Mouse (Mus musculus) cerebellum, adult 11 months (tissue): ENCODE data around the gene Apol6.

ENCODE experiments used
- DNase-seq: peaks from one replicate; pipeline ENCODE4 v3.0.0; 2022

Gene Apol6

DNA sequence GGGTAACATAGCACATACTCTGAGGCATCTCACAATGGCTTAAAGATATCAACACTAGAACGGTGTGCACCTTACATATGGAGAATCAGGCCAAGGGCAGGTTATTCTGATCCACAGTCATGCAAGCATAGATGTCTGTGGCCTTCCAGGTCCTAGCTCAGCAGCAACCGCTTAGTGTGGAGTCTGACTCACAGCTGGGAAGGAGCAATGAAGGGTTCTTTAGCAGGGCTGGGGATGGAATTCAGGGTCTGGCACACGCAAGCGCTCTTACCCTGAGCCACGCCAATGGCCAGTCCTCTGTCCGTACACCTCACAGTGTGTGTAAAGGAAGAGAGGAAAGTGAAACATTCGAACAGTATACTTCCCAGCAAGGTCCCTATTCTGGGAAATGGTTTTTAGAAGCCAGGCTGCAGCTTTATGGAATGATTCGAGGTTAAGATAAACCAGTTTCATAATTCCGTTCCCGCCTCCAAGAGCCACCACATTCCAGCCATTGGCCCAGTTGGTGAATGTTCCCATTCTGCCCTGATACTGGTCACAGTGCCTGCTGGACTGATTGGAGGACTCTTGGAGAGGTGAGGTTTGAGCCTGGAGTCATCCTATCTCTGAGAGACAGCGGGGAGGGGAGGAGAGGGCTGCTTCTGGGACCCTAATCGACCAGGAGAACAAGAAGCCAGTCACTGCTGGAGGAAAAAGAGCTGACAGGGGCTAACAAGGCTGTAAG, at the start of gene Apol6:
Apol6 (plus strand) TSS at position 133 of the 724 bp plus-strand sequence.
- DNase-seq, result no peak

DNA sequence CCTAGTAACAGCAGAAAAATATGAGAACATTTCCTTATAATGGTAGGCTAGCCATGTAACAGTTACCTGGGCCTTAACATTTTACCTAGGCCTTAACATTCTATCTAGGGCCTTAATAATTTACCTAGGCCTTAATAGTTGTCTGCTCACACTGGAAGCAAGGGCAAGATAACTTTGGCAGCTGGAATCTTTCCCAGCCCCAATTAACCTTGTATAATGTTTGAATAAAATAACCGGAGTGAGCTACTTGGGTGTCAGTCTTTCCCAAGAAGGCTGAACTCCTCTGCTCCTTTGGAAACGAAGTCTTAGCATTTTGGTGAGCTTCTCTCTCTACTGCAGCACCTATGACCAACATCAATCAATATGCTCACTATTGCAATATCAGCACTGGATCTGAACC, 46.5 kb upstream of the Apol6 start:
- DNase-seq, result no peak

DNA sequence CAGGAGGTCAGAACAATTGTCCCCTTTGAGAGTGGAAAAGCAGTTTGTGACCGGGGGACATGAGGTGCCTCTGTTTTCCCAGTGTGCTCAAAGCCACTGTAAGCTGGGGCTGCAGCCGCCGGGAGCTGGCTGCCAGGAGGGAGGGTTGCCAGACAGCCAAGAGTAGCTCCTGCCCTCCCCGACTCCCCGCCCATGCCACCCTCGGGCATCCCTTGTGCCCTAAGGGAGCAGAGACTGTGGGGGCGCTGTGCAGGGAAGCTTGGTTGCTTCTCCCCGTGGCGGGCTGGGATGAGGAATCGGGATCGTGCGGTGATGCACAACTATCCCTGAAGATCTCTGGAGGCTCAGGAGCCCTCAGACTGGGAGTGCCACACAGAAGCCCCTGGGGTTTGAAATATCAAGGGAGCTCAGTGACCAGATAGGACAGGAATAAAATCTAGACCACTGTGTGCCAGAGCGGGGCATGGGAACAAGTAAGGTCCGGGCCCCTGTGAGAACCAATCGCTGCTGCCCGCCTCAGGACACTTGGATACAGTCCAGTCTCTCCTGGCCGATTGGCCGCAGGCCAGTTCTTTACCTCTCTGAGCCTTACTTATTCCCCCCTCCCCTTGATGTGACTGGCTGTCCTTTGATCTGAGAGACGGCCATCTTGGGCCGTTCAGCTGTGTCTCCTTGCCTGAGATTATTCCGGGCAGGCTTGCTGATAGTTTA, 45.5 kb upstream of the Apol6 start:
- DNase-seq, result no peak

DNA sequence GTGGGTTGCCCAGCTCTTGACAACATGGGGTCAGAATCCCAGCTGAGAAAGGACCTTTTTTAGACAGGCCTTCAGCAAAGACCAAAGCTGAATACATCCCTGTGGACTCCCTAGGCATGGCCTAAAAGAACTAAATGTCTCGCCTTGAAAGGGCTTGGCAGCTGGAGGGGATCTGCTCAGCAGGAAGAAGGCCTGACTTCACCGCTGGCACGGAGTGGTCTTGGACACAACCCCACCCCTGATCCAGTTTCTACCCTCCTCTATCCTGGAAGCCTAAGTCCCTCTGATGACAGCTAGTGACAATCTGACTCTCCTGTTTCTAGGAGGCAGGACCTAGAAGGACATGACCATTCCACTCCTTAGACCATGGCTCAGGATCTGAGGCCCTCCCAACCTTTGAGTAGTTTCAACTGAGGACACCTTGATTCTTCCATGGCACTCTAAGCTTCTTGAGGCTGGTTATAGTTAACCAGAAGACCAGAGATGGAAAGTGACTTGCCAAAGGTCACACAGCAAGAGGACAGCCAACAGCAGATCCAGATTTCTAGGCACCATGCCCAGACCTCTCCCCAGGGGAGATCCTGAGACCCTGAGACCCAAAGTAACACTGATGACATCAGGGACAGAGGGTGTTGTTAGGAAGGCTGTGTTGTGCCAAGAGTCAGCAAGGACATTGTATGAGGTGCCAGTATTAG, 41.2 kb upstream of the Apol6 start:
- no peak for DNase-seq

DNA sequence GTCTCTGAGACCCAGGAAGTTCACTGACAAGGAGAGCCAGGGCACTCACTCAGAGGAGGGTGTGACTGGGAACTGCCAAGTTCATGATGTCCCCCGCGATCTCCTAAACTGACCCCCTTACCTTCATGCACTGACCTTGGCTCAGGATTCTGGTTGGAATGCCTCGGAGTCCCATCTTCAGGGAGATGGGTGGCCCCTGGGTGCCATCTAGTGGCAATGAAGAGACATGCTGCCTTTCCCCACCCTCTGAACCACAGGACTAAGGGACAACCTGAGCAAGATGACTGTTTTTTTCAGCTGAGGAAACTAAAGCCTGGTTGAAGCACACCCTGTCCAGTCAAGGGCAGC, 40.7 kb upstream of the Apol6 start:
- peak; percentile 49 for DNase-seq

- DNase-seq, result no peak
These were observed 35.7 kb upstream of the Apol6 start for GRCm38 (mm10) chr15:77008851-77009250.

DNA sequence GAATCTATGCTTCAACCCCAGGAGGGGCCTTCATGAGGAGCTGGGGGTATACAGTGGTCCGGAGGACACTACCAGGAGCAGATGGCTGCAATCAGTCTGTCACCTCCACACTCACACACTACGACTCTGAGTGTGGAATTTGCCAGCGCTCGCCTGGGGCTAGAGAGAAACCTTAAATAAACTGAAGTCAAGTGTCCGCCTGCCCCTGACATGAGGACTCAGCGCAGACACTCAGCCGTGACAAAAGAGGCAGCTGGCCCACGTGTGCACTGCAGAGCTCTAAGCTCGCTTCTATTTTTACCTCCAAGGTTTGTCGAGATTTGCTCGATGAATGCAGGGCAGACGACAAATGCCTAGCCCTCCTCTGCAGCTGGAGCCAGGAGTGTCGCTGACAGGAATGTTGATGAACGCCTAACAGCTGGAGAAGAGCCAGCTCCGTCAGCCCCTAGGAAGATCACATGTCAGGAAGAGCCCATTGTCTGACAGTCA, 30.7 kb upstream of the Apol6 start:
- DNase-seq, result no peak

DNA sequence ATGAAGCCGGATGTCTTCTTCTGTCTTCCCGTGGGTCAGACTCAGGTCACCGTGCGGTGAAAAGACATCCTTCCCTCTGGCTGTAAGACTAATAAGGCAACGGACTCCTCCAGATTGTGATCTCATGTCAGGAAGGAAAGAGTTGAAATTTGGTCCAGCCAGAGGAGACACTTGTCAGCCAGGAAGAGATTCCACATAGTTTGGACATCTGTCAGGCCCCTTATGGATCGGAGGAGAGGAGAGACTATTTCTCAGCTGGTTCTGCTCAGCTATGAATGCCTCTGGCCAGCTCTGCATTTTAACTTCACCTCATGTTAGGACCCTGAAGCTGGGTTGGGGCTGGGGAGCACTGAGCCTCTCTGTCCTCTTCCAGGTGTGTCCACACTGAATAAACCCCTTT, 30.1 kb upstream of the Apol6 start:
- DNase-seq, result no peak

DNA sequence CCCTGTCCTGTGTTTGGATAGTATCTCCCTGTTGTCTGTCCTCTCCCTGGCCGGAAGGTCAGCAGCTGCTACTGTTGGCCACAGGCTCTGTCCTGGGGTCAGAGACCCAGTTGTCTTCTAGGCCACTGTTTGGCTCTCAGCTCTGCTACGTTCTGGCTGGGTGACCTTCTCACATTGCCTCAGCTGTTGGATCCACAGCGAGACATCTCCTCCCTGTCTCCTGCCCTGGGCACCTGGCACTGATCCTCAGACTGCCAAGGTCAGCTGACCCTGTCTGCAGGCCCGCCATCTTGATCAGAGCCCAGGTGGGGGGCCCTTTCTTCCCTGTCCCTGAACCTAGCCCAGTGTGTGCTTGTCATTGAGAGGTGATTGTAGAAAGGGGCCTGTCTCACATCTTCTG, 29.5 kb upstream of the Apol6 start:
- no peak for DNase-seq

GRCm38 (mm10) chr15:77016509-77016908, 28.0 kb upstream of the Apol6 start:
- DNase-seq, result no peak

GRCm38 (mm10) chr15:77017897-77018296, 26.6 kb upstream of the Apol6 start:
- DNase-seq, result no peak

GRCm38 (mm10) chr15:77018740-77019340, 25.7 kb upstream of the Apol6 start:
- DNase-seq, result no peak

DNA sequence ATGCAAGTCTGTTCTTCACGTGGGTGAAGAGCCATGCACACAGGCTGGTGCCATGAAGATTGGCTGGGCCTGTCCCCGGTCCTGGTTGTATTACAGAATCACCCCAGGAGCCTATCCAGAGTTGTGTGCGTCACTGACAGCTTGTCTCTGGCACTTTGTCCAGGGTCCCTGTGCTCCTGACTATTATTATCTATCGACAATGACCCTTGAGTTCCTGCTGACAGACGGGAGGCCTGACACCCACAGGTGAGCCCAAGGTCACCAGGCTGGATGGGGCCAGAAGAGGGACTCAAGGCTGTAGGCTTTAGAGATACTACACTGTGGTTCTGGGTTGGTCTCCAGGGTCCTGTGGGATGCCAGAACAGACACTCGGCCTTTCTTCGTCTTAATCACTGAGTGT, 25.0 kb upstream of the Apol6 start:
- no peak for DNase-seq

- no peak for DNase-seq
These were observed 24.4 kb upstream of the Apol6 start for GRCm38 (mm10) chr15:77020136-77020535.

GRCm38 (mm10) chr15:77021056-77021455, 23.5 kb upstream of the Apol6 start:
- no peak for DNase-seq

- no peak for DNase-seq
These were observed 22.7 kb upstream of the Apol6 start for GRCm38 (mm10) chr15:77021851-77022250.

DNA sequence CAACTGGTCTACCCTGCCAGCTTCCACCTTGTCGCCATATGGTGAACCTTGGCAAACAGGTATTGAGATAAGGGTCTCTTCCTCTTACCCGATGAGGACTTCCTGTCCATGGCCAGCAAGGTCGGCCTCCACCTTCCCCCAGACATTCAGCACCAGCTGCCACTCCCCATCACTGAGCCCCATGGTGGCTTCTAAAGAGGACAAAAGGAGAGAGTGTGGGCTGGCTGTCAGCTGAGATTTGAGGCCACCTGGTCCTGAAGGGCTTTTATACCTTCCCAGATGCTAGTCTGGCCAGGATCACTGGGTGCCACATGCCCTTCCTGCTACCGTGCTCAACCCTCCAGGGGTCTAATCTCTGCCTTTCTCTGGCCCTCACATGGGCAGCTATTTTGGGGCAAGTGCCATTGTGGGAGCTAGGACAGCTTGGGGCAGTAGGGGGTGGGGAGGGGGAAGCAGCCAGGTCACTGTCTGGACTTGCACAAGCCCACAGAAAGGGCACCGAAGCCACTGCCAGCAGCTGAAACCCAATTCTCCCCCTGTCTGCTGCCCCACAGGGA, 22.1 kb upstream of the Apol6 start:
- DNase-seq, result peak; percentile 59

DNA sequence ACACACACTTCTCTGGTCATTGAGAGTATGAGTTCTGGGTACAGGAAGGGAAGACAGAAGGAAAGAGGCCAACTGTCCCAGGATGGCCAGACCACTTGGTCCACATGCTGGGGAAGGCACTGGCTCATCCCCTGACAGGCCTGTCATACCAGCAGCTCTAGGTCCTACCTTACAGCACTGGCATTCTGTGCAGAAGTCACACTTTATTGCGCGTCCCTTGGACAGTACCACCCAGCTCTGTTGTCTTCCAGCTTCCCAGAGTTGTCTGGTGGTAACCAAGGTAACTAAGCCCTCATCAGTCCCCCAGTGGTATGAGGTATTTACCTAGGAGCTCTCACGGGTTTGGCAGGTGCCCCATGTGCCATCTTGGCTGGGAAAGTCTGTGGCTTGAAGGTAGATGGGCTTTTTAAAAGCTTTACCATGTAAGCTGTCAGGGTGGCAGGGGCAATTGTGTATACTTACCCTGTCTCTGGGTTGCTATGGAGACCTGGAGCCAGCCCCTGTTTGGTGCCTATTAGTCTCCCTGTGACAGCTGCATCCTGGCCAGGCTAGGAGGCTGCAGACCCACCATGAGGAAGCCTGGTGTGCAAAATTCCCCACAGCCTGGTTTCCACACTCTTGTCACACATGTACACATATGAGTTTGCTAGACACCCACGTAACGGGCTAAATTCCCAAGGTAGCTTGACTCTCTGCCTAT, 18.5 kb upstream of the Apol6 start:
- no peak for DNase-seq

DNA sequence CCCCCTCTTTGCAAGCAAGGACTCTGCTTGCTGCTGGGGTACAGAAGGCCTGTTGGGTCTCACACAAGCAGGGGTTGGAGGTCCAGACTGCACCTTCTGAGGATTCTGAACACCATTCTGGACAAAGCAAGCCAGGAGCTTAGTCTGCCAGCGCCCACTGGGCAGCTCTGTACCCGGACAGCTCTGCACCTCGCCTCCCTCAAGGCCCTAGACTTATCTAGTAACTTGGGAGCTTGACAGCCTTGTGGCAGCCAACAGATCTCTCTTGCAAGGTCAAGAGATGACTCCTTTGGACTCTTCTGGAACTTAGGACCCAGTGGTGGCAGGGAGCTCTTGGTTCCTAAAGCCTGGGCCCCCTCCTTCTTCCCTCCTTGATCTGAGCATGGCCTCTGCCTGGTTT, 17.4 kb upstream of the Apol6 start:
- no peak for DNase-seq

DNA sequence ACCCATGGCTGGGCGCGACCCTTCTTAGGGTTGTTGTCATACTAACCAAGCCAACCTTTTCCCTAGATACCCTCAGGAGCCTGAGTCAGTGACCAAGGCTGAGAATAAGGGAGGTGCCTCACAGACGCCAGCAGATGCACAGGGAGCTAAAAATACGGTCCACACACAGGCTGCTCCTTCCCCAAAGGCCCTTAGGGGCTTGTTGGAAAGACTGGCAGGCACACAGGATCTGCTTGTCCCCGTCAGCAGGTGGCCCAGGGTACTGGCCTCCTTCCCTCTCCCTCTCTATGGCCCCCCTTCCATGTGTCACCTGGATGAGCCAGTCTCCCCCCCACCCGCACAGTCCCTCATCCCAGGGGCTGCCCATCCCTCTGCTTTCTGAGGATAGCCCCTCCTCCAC, 16.9 kb upstream of the Apol6 start:
- DNase-seq, result no peak

DNA sequence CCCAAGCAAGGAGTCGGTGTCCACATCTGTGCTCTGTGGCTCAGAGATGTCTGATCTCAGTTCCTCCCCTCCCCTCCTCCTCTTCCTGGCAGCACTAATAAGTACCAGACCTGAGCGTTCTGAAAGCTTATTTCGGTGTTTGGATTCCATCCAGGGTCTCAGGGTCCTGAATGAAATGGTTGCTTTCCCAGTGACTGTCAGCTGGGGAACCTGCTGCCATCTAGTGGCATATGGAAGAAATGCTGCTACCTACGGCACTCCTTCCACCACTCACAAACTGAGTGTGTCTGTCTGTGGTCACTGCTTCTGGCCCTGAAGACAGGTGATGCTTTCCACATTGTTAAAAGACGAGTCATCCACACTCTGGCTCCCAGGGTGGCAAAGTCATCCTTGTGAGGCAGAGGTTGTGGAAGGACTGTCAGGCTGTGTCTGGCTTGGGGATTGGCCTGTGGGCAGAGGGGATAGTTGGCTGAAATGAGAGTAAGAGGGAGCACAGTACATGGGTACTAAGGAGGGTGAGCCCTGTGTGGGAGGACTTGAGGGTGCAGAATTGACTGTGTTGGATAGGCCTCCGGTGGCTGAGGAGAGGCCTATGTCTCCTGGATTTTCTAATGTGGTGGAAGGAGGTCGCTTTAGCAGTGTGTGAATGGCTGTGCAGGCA, 15.1 kb upstream of the Apol6 start:
- peak; percentile 55 for DNase-seq

- DNase-seq, result no peak
These were observed 13.3 kb upstream of the Apol6 start for GRCm38 (mm10) chr15:77031271-77031670.
